Mouse (Mus musculus): ENCODE data around the gene Olfr706.
"Not testable (repeated sequence)": the region's sequence is repeated elsewhere in the genome, so short reads cannot be mapped to it uniquely, and the experiment has no call there.

Gene Olfr706

DNA sequence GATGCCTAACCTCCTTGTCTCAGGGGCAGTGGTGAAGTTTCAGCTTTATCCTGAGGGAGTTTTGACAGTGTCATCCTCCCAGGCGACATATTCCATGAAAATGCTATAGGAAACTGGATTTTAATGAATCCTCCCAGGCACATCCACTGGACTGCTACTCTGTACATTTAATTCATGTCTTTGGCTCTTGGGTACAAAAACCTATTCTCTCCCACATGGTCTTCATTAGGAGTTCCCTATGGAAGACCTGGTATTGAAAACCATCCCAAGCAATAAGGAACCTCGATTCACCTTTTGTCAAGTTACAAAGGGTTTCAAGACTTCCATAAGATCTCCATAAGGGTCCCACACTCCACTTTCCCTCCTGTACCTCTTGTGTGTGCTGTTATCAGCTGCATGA, at the start of gene Olfr706:
Olfr706 (minus strand) TSS at position 101 of the 400 bp plus-strand sequence.
- no peak for DNase-seq

DNA sequence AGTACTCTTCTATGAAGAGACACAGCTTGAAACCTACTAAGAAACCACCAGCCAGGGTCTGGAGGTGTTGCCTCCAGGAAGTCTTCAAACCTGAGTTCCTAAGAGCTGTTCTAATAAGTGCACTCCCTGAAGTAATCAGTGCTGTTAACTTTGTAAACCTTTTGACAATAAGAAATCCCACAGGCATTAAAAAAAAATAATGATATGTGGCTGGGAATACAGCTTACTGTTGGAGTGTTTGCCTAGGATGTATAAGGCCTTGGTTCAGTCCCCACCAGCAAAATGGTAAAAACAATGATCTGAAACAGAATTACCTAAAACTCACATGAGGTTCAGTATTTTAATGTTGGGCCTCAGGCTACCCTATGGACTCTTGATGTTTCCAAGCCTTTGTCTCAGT, 44.2 kb upstream of the Olfr706 start, which contains the start of gene Olfr709-ps1:
Olfr709-ps1 (minus strand) TSS at position 101 of the 400 bp plus-strand sequence.
- DNase-seq, result no peak

DNA sequence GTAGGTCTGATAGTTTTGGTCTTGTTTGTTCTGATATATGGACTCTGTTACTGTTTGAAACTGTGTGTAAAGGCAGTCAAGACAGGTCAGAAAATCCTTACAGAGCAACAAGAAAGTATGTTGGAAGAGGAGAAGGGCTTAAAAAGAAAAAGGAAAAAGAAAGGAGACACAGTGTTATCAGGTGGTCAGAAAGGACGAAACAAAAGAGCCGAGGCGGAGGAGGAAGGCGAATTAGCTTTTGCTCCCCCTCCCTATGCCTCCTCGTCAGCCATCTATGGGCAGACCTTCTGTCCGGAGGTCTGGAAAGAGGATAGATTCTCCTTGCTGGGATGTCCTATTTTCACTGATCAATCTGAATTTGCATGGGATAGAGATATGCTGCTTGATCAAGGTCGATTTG, 33.0 kb upstream of the Olfr706 start:
- DNase-seq, result not testable (repeated sequence)

DNA sequence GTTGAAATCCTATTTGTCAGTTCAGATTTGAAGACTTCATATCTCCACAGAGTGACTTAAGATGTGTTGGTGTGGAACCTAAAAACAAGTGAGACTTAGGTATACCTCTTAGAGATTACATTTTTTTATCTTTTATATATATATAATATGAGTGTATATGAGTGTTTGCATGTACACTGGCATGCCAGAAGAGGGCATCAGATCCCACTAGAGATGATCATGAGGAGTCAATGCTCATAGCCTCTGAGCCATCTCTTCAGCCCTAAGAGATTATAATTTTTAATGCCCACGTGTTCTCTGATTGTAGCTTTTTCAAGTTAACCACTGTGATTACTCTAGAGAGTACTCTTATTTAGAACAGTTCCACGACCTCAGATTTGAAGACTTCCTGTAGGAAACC, 19.7 kb upstream of the Olfr706 start, which contains the start of gene Olfr1532-ps1:
Olfr1532-ps1 (plus strand) TSS at position 326 of the 400 bp plus-strand sequence.
- no peak for DNase-seq

DNA sequence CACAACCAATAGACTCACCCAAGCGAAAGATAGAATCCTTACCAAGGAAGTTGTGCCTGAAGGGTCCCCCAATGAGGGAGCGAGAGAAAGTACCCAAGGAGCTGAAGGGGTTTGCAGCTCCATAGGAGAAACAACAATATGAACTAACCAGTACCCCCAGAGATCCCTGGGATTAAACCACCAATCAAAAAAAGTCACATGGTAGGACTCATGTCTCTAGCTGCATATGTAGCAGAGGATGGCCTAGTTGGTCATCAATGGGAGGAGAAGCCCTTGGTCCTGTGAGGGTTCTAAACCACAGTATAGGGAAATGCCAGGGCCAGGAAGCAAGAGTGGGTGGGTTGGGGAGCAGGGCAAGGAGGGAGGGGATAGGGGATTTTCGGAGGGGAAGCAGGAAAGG, 13.2 kb upstream of the Olfr706 start, which contains the start of gene Olfr707:
Olfr707 (minus strand) TSS at position 101 of the 400 bp plus-strand sequence.
- not testable (repeated sequence) for DNase-seq

DNA sequence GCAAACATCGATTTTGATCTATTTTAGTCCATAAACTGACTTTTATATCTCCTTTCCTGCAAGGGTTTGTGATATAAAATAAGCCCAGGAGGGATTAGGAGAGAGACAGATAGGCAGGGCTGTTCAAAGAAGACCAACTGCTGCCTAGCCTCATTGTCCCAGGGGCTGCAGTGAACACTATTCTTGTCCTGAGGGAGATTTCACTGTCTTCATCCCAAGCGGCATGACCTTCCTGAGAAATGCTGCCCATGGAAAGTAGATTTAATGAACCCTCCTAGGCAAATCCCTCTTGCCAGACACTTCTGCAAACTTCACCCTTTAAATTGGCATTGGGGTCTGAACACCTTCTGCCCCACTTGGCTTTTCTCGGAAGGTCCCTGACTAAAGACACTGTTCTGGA, 11.2 kb downstream of the Olfr706 start, which contains the start of gene Olfr705:
Olfr705 (minus strand) TSS at position 101 of the 400 bp plus-strand sequence.
- no peak for DNase-seq

DNA sequence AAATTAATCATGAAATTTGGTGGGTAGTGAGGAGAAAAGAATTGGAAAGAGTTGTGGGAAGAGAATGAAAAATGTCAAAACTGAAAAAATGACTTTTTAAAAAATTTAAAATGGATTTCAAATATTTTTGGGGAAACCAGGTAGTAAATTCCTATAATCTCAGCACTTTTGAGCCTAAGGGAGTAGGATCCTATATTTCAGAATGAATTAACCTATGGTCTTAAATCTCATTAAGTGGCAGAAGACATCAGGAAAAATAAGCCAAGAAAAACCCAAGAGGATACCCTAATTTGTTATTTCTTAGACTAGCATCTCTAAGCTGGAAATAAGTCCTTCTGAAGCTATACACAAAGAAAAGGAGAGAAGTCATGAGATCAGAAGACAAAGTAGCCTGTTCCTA, 25.1 kb downstream of the Olfr706 start, which contains the start of gene Olfr704:
Olfr704 (plus strand) TSS at position 301 of the 400 bp plus-strand sequence.
- no peak for DNase-seq

DNA sequence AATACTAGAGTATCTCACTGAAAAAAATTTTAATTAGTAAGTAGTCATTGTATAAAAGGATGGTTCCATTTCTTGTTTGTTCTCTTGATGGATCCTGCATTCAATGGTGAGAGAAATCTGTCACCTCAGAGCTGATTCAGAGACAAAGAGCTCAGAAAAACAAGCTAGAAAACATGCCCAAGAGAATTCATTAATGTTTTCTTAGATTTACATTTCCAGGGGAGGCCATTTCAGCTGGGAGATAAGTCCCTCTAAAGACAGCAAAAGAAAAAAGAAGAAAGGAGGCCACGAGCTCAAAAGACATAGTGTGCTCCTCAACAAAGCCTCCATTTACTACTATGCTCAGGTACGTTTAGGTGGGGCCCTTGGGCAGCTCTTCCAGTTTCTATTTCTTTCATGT, 44.9 kb downstream of the Olfr706 start, which contains the start of gene Olfr703:
Olfr703 (plus strand) TSS at position 301 of the 400 bp plus-strand sequence.
- no peak for DNase-seq

DNA sequence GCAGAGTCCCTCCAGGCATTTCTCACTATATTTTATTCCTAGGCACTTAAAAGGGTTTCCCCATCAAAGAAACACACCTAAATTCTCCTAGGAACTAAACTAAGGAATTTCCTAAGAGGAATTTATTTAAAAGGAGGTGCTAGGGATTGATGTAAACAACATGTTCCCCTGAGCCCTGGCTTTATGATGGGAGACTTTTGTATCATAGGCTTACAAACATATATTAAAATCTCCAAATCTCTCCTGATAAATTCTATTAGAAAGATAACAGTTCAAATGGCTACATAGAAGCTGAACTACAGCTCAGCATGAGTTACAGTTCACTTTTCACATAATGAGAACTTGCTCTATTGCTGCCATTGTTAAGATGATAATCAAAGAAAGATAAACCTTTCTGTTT, 54.2 kb downstream of the Olfr706 start, which contains the start of gene Olfr702:
Olfr702 (minus strand) TSS at position 101 of the 400 bp plus-strand sequence.
- no peak for DNase-seq

All from embryo, embryonic 11 days (tissue).